Comparison of ENCODE assay signal across 11 mouse cellular contexts in the genomic region with DNA sequence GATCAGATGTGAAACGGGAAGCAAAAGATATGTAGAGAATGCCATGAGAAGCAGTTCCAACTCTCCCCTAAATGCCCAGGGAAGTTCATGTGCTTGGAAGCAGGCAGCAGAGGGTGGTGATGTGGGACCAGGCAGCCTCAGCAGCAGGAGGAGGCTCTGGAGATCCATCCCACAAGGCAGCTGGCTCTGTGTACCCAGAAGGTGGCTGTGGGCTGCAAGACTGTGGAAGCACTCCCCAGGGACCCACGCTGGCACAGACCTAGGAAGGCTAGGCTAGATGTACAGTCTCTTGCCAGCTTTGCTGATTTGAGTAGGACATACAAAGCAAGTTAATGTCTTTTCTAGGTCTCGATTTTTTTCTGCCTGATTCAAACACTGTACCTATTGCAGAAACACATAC.
A peak's percentile ranks its signal among the peaks of the same experiment; 100 is the strongest.
DNase-seq lines count a peak whose midpoint lies in the region; ATAC-seq and TF ChIP-seq lines count a peak whose summit lies in the region.
"Had no signal": no experiment of that assay in that cellular context is flagged by ENCODE, and none has a peak within 500 bp of the region (broad histone marks: within the 10 kb centered on the region; RNA-seq: fewer than 3 reads in every experiment).

No protein-coding gene starts in this region.

- no peak for DNase-seq in frontal cortex, postnatal 10 days (ENCODE audit: low spot score in 2 of 2)
- DNase-seq in hindbrain, postnatal 0 days (ENCODE audit: low spot score) = peak; percentile 57
- no peak for DNase-seq in hindbrain, embryonic 14.5 days (ENCODE audit: low spot score)
- DNase-seq in MN1 (ENCODE audit: low spot score) = peak; percentile 78
- peak; percentile 41 to 65 for DNase-seq in left cerebral cortex, adult 2 months (ENCODE audit: extremely low spot score in 1 of 2, low spot score in 2 of 2)
- DNase-seq in testis, postnatal 14 days (ENCODE audit: low spot score) = no peak
- DNase-seq: kidney, postnatal 14 days; thymus, postnatal 4 days had no signal

- peak; percentile 90 for ATAC-seq in frontal cortex, adult (ENCODE audit: low TSS enrichment)
- peak; percentile 43; the same call in 1 of the 2 replicates for ATAC-seq in hindbrain, postnatal 0 days
- ATAC-seq in hindbrain, embryonic 14.5 days (ENCODE audit: low FRiP score) = no peak
- ATAC-seq in monocyte, adult 5-6 weeks (replicated peaks; ENCODE audit: insufficient number of reproducible peaks, low FRiP score, low TSS enrichment, poor library complexity, severe bottlenecking) = no peak

- intact Hi-C loops in left cerebral cortex, adult 2 months (cut with DNase I) = loop anchor here (1.0 to 10.0 kb wide), 2 partner anchors 11 to 149 kb away; no protein-coding TSS in a partner anchor

- no peaks in the 10 kb centered on the region for H3K36me3 ChIP-seq in hindbrain, postnatal 0 days (ENCODE audit: insufficient read depth, low read length)
- no peaks in the 10 kb centered on the region for H3K36me3 ChIP-seq in hindbrain, embryonic 14.5 days (replicated peaks; ENCODE audit: control insufficient read depth, insufficient read depth)
- H3K36me3 ChIP-seq: hindbrain, embryonic 15.5 days had no signal

- 71% methylated on average over 3 of the region's 3 CpGs for WGBS in hindbrain, postnatal 0 days
- 84% methylated on average over 3 of the region's 3 CpGs for WGBS in hindbrain, embryonic 14.5 days

- no peak for TF ChIP-seq CTCF in hindbrain, postnatal 0 days (IDR thresholded peaks at IDR 0.05; ENCODE audit: low read depth)
- no peak for TF ChIP-seq CTCF in left cerebral cortex, adult 2 months (IDR thresholded peaks at IDR 0.05)

- H3K27me3 ChIP-seq in hindbrain, postnatal 0 days (ENCODE audit: insufficient read depth, low read length) = no peaks in the 10 kb centered on the region
- no peaks in the 10 kb centered on the region for H3K27me3 ChIP-seq in hindbrain, embryonic 14.5 days (ENCODE audit: control insufficient read depth, insufficient read depth, low read length)
- H3K27me3 ChIP-seq: hindbrain, embryonic 15.5 days had no signal

- H3K4me1 ChIP-seq in hindbrain, postnatal 0 days (ENCODE audit: insufficient read depth, low read length) = no peaks in the 10 kb centered on the region
- peaks cover 20% of the 10 kb centered on the region; the same call in 1 of the 2 replicates for H3K4me1 ChIP-seq in hindbrain, embryonic 14.5 days (replicated peaks; ENCODE audit: control insufficient read depth, insufficient read depth, low read length)

- H3K9ac ChIP-seq in hindbrain, postnatal 0 days (replicated peaks; ENCODE audit: low read length) = no peak overlapping the region
- no peak overlapping the region for H3K9ac ChIP-seq in hindbrain, embryonic 14.5 days
- H3K9ac ChIP-seq: hindbrain, embryonic 15.5 days had no signal

- no peak overlapping the region for H3K4me2 ChIP-seq in hindbrain, postnatal 0 days (ENCODE audit: low read depth, low read length)
- no peak overlapping the region for H3K4me2 ChIP-seq in hindbrain, embryonic 14.5 days (replicated peaks)
- H3K4me2 ChIP-seq: hindbrain, embryonic 15.5 days had no signal

- no peak overlapping the region for H3K4me3 ChIP-seq in hindbrain, postnatal 0 days (ENCODE audit: low read length)
- no peak overlapping the region for H3K4me3 ChIP-seq in hindbrain, embryonic 14.5 days (replicated peaks; ENCODE audit: low read length)
- H3K4me3 ChIP-seq in left cerebral cortex, adult 2 months = no peak overlapping the region
- H3K4me3 ChIP-seq: hindbrain, embryonic 15.5 days had no signal

- H3K9me3 ChIP-seq in hindbrain, postnatal 0 days (ENCODE audit: low read length) = no peaks in the 10 kb centered on the region
- no peaks in the 10 kb centered on the region for H3K9me3 ChIP-seq in hindbrain, embryonic 14.5 days (ENCODE audit: control insufficient read depth, low read length)
- H3K9me3 ChIP-seq: hindbrain, embryonic 15.5 days had no signal

- no peak overlapping the region for H3K27ac ChIP-seq in hindbrain, postnatal 0 days
- H3K27ac ChIP-seq in hindbrain, embryonic 14.5 days = no peak overlapping the region
- peak overlapping the region; percentile 58 for H3K27ac ChIP-seq in left cerebral cortex, adult 2 months
- H3K27ac ChIP-seq: hindbrain, embryonic 15.5 days had no signal

Comparison
In these comparisons a context has a peak if more than half of its experiments do, and no peak if none do; other contexts are left out.
1. ATAC-seq: peak in frontal cortex, adult (single experiment) and hindbrain, postnatal 0 days (single experiment); none in hindbrain, embryonic 14.5 days (single experiment) and monocyte, adult 5-6 weeks (single experiment).
2. DNase-seq: peak in hindbrain, postnatal 0 days (single experiment), MN1 (single experiment) and left cerebral cortex, adult 2 months (2 of 2); none in frontal cortex, postnatal 10 days (0 of 2), hindbrain, embryonic 14.5 days (single experiment) and testis, postnatal 14 days (single experiment).